Mouse (Mus musculus) embryonic facial prominence, embryonic 14.5 days (tissue): ENCODE data around the gene Ano8. TPM values are rescaled to one million over a fixed set of nuclear protein-coding genes. Genes with fewer than 3 reads are reported as not detected.

Source experiments
- ATAC-seq: fragments of 200-750 bp; cut with Nextera tagmentation; 2 replicates; pipeline ENCODE4 v1.8.0; 2017; ENCODE audit warnings: low read depth, moderate number of reproducible peaks, moderate TSS enrichment
- DNase-seq: peaks from one replicate; pipeline ENCODE4 v3.0.0-alpha.2; 2015; ENCODE audit warnings: low spot score
- H3K27ac ChIP-seq: fragments of 300-500 bp; sonication (generic); replicated peaks from 2 replicates; pipeline ENCODE4 v1.5.1; 2014; ENCODE audit warnings: low read depth, mild to moderate bottlenecking, low read length, moderate library complexity
- H3K27me3 ChIP-seq: fragments of 300-500 bp; sonication (generic); replicated peaks from 2 replicates; pipeline ENCODE4 v1.6.1; 2014; ENCODE audit warnings: low read length; ENCODE audit not compliant: control insufficient read depth, insufficient read depth
- H3K36me3 ChIP-seq: fragments of 300-500 bp; sonication (generic); 2 replicates; pipeline ENCODE4 v1.6.1; 2014; ENCODE audit warnings: low read length, mixed read lengths; ENCODE audit not compliant: control insufficient read depth, insufficient read depth
- H3K4me1 ChIP-seq: fragments of 300-500 bp; sonication (generic); 2 replicates; pipeline ENCODE4 v1.6.1; 2014; ENCODE audit warnings: antibody characterized with exemption, low read length; ENCODE audit not compliant: control insufficient read depth, insufficient read depth
- H3K4me2 ChIP-seq: fragments of 300-500 bp; sonication (generic); 2 replicates; pipeline ENCODE4 v1.6.1; 2014; ENCODE audit warnings: low read depth, mild to moderate bottlenecking, low read length, moderate library complexity, mixed read lengths
- H3K4me3 ChIP-seq: fragments of 300-500 bp; sonication (generic); 2 replicates; pipeline ENCODE4 v1.5.1; 2014; ENCODE audit warnings: low read depth, mild to moderate bottlenecking, low read length
- H3K9ac ChIP-seq: fragments of 300-500 bp; sonication (generic); 2 replicates; pipeline ENCODE4 v1.6.1; 2014; ENCODE audit warnings: low read depth, mild to moderate bottlenecking, low read length, moderate library complexity, mixed read lengths
- H3K9me3 ChIP-seq: fragments of 300-500 bp; sonication (generic); 2 replicates; pipeline ENCODE4 v1.6.1; 2016; ENCODE audit warnings: low read length; ENCODE audit not compliant: control insufficient read depth
- WGBS: fragments of 180-500 bp; shearing (Covaris S2); extraction: QIAGEN DNeasy Blood & Tissue Kit; methylation state at CpG from one replicate; pipeline ENCODE4 v1.1.7; 2014; 5-methylcytosine and 5-hydroxymethylcytosine counted together
- polyA plus RNA-seq: library from polyadenylated mRNA; unstranded; fragments of >200 nt; fragmentation: Nextera tagmentation; extraction: Ambion mirVana; gene quantifications from 2 replicates; pipeline ENCODE4 v1.2.1, GENCODE M21; 2014

Gene Ano8
- polyA plus RNA-seq, 1 experiment from 2014 or later: 2.0 TPM

GRCm38 (mm10) chr8:71495039-71495438, 9.3 kb upstream of the Ano8 start:
- DNase-seq (peak; percentile 91), ATAC-seq (peak; percentile 59)
- Histone ChIP-seq H3K36me3 (peaks cover 37% of the 10 kb centered on the region), H3K4me2 (0 out of 2 replicates have a peak overlapping the region, but pooled peaks have one; percentile 34), H3K27me3 (no peaks in the 10 kb centered on the region), H3K9ac (peak overlapping the region; percentile 37; the same call in 1 of the 2 replicates), H3K4me1 (peaks cover 23% of the 10 kb centered on the region), H3K27ac (0 out of 2 replicates have a peak overlapping the region, but pooled peaks have one; percentile 39), H3K4me3 (no peak overlapping the region), H3K9me3 (no peaks in the 10 kb centered on the region)
- WGBS: 23% methylated on average over 15 of the region's 16 CpGs

- no peaks in the 10 kb centered on the region for H3K9me3 ChIP-seq
- peaks cover 16% of the 10 kb centered on the region for H3K4me1 ChIP-seq
- 0% methylated on average over 16 of the region's 22 CpGs for WGBS
- H3K4me3 ChIP-seq: peak overlapping the region; percentile 78
- peaks cover 36% of the 10 kb centered on the region for H3K36me3 ChIP-seq
- peak; percentile 96 for DNase-seq
- H3K4me2 ChIP-seq: peak overlapping the region; percentile 99
- H3K27ac ChIP-seq: peak overlapping the region; percentile 89; the same call in 1 of the 2 replicates
- H3K9ac ChIP-seq: peak overlapping the region; percentile 79
- no peaks in the 10 kb centered on the region for H3K27me3 ChIP-seq
- peak; percentile 92 for ATAC-seq
Measured at GRCm38 (mm10) chr8:71488454-71488853, 2.7 kb upstream of the Ano8 start.

GRCm38 (mm10) chr8:71487691-71488445, 2.1 kb upstream of the Ano8 start, which contains the start of gene Gtpbp3:
Gene Gtpbp3 (plus strand): TSS chr8:71488103.
- Histone ChIP-seq H3K27me3 (no peaks in the 10 kb centered on the region), H3K36me3 (peaks cover 31% of the 10 kb centered on the region), H3K27ac (peak within 1 kb of the TSS; percentile 89), H3K9ac (peak within 1 kb of the TSS; percentile 79), H3K4me2 (peak within 1 kb of the TSS; percentile 99), H3K4me1 (peaks cover 16% of the 10 kb centered on the region), H3K9me3 (no peaks in the 10 kb centered on the region), H3K4me3 (peak within 1 kb of the TSS; percentile 78)
- ATAC-seq (peak; percentile 66), DNase-seq (peak; percentile 93)
- WGBS: under 1% methylated on average over 23 of the region's 33 CpGs

- H3K9ac ChIP-seq: peak overlapping the region; percentile 91
- peaks cover 28% of the 10 kb centered on the region for H3K36me3 ChIP-seq
- WGBS: 12% methylated on average over 7 of the region's 7 CpGs
- ATAC-seq: no peak
- H3K4me3 ChIP-seq: peak overlapping the region; percentile 80
- peak overlapping the region; percentile 89 for H3K4me2 ChIP-seq
- DNase-seq: no peak
- peaks cover 16% of the 10 kb centered on the region for H3K4me1 ChIP-seq
- H3K27me3 ChIP-seq: no peaks in the 10 kb centered on the region
- peak overlapping the region; percentile 69; the same call in 1 of the 2 replicates for H3K27ac ChIP-seq
- H3K9me3 ChIP-seq: no peaks in the 10 kb centered on the region
Measured at GRCm38 (mm10) chr8:71486136-71486529, 370 bp upstream of the Ano8 start.

- H3K9me3 ChIP-seq: no peaks in the 10 kb centered on the region
- 91% methylated on average over 18 of the region's 19 CpGs for WGBS
Measured at GRCm38 (mm10) chr8:71484736-71485135, 1.0 kb downstream of the Ano8 start.

DNA sequence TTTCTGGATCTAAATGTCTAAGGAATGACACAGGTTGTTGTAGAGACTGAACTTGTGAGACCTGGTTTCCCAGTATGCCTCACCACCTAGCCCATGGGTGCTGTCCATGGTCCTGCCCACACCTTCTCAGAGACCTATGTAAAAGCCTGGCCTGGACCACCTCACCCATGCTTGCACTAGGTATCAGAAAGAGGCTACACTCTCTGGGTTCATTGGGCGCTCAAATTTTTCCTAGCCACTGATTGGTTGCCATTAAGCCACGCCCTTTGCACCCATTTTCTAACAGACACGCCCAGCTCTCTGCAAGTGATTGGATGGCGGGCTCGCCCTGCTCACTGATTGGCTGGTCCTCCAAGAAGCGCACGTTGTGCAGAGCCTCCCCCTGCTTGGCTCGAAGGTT, 1.8 kb downstream of the Ano8 start:
- Histone ChIP-seq H3K27ac (no peak overlapping the region), H3K9ac (no peak overlapping the region), H3K4me3 (no peak overlapping the region), H3K4me2 (no peak overlapping the region), H3K27me3 (no peaks in the 10 kb centered on the region), H3K9me3 (no peaks in the 10 kb centered on the region), H3K36me3 (peaks cover 41% of the 10 kb centered on the region), H3K4me1 (peaks cover 10% of the 10 kb centered on the region)
- DNase-seq: peak; percentile 59
- no peak for ATAC-seq
- WGBS: 52% methylated on average over 8 of the region's 8 CpGs

More at GRCm38 (mm10) chr8:71484736-71485135, 1.0 kb downstream of the Ano8 start:
- Histone ChIP-seq H3K27me3 (no peaks in the 10 kb centered on the region), H3K27ac (no peak overlapping the region), H3K36me3 (peaks cover 35% of the 10 kb centered on the region; the same call in 1 of the 2 replicates), H3K4me2 (peak overlapping the region; percentile 89), H3K4me3 (peak overlapping the region; percentile 80; the same call in 1 of the 2 replicates), H3K9ac (0 out of 2 replicates have a peak overlapping the region, but pooled peaks have one; percentile 91), H3K4me1 (peaks cover 16% of the 10 kb centered on the region)
- ATAC-seq (no peak), DNase-seq (no peak)

DNA sequence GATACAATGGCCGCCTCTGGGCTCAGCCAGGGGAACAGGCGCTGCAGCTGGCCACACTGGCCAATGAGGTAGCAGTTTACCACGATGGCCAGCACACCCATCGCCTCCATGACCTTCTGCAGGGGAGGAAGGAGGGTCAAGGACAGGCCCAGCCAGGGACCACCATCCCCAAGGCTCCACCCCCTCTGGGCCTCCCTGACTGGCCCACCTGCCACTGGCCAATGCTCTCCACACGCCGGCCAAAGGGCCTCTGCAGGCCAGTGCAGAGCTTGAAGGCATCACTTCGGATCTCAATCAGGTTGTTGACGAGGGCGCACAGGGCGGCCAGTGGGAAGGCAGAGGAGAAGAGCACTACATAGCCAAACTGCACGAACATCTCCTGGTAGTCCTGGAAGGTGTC, 6.8 kb downstream of the Ano8 start:
- H3K4me1 ChIP-seq: no peaks in the 10 kb centered on the region
- DNase-seq (no peak), ATAC-seq (no peak)
- 93% methylated on average over 6 of the region's 11 CpGs for WGBS
- H3K27me3 ChIP-seq: no peaks in the 10 kb centered on the region; the same call in 1 of the 2 replicates
- no peak overlapping the region for H3K4me3 ChIP-seq
- H3K4me2 ChIP-seq: no peak overlapping the region
- no peak overlapping the region for H3K9ac ChIP-seq
- H3K9me3 ChIP-seq: no peaks in the 10 kb centered on the region
- peaks cover 54% of the 10 kb centered on the region for H3K36me3 ChIP-seq
- H3K27ac ChIP-seq: no peak overlapping the region

DNA sequence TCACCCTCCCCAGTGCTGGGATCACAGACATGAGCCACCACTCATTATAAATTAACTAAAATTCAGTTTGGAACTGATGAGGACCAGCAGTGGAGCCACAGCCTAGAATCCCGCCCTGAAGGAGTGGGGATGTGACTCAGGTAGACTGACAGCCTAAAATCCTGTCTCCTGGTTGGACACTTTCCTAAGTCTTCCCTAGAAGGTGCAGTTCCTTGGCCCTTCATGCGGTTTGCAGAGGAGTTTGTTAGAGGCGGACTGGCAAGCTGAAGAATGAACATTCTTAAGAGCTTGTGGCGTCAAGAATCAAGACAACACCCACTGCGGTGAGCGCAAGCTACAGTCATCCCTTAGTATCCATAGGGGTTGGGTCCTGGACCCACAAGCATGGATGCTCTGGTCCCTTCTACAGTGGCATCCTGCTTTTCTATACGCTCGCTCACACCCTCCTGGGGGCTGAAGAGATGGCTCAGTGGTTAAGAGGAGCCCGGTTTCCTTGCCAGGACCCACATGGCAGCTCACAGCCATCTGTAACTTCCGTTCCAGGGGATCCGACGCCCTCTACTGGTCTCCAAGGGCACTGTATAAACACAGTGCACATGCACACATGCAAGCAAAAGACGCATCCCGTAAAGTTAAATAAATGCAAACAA, 8.4 kb downstream of the Ano8 start:
- Histone ChIP-seq H3K27ac (peak overlapping the region; percentile 75; the same call in 1 of the 2 replicates), H3K4me3 (peak overlapping the region; percentile 65), H3K9ac (peak overlapping the region; percentile 77), H3K27me3 (no peaks in the 10 kb centered on the region; the same call in 1 of the 2 replicates), H3K4me2 (peak overlapping the region; percentile 88), H3K36me3 (peaks cover 63% of the 10 kb centered on the region), H3K4me1 (no peaks in the 10 kb centered on the region), H3K9me3 (no peaks in the 10 kb centered on the region)
- WGBS: 40% methylated on average over 14 of the region's 14 CpGs
- DNase-seq (no peak), ATAC-seq (no peak)
